Mouse (Mus musculus) gastrocnemius, adult 8-10 months (tissue): ENCODE data around the gene Rnase2a. TPM values are rescaled to one million over a fixed set of nuclear protein-coding genes. Genes with fewer than 3 reads are reported as not detected.
A peak's percentile ranks its signal among the peaks of the same experiment; 100 is the strongest.
"Not testable (repeated sequence)": the region's sequence is repeated elsewhere in the genome, so short reads cannot be mapped to it uniquely, and the experiment has no call there.

Experiments
- DNase-seq, 2 experiments: peaks; one replicate each; pipeline ENCODE4 v3.0.0; 2022; ENCODE audit warnings: low spot score in 2 of 2
- total RNA-seq, 4 experiments: library from RNA; stranded (reverse); gene quantifications; 2 replicates each; pipeline ENCODE4 v1.2.4; 2022

The Rnase2a gene
- total RNA-seq, result 1 to 10 TPM in 2 of 4 experiments, under 1 TPM in 2; 0.48 to 5.7 (median 2.8) TPM

DNA sequence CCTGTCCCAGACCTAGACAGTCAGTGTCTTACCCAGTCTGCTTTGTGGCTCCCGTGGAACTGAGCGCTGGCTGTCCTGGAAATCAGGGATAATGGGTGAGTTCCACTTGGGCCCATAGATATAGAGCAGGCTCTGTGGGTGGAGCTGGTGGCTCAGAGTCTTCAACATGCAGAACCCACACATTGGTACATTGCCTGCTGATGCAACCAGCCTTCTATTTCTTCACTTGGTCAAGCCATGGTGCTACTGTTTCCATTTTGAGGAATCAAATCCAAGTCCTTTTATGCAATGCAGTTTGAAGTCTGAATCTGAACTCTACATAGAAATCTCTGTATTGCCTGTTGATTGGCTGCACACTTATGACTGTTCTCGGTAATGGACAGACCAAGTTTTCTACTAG, at the start of gene Rnase2a:
Gene Rnase2a (minus strand): TSS at position 72 of the 400 bp plus-strand sequence.
- DNase-seq, result no peak

GRCm38 (mm10) chr14:51291505-51291904, 35.6 kb upstream of the Rnase2a start:
- no peak for DNase-seq

GRCm38 (mm10) chr14:51278515-51278914, 22.6 kb upstream of the Rnase2a start:
- DNase-seq, result not testable (repeated sequence)

DNA sequence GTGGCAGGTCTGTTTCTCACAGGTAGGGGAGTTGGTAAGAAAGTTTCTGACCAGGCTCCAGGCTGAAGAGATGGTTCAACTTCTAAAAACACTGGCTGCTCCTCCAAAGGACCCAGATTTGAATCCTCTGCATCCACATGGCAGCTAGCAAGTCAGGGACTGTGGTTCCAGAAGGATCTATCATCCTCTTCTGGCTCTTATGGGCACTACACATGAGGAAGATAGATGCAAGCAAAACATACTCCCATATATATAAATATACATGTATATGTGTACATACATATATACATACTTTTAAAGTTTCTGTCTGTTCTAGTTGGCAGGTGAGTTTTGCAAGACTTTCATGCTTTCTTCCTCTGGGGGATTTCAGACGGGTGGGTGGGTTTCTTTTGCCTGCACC, 12.8 kb upstream of the Rnase2a start:
- no peak for DNase-seq

GRCm38 (mm10) chr14:51266113-51266512, 10.2 kb upstream of the Rnase2a start:
- peak; percentile 39 to 50 for DNase-seq

- no peak for DNase-seq
Observed at GRCm38 (mm10) chr14:51265667-51266066, 9.8 kb upstream of the Rnase2a start.

DNA sequence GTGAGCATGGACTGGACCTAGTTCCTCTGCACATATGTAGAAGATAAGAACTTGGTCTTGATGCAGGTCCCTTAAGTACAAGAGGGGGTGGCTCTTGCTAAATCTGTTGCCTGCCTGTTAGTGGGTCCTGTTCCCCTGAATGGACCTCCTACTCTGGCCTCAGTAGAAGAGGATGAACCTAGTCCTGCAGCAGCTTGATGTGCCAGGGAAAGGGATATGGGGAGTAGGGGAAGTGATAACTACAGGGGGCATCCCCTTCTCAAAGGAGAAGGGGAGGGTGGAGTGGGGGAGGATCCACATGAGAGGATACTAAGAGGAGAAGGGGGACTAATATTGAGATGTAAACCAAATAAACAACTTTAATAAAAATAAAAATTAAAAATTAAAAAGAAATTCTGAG, 6.5 kb upstream of the Rnase2a start:
- DNase-seq, result no peak

- DNase-seq, result no peak
Observed at GRCm38 (mm10) chr14:51259741-51260140, 3.8 kb upstream of the Rnase2a start.

- no peak for DNase-seq
Observed at GRCm38 (mm10) chr14:51253569-51253968, 2.3 kb downstream of the Rnase2a start.

DNA sequence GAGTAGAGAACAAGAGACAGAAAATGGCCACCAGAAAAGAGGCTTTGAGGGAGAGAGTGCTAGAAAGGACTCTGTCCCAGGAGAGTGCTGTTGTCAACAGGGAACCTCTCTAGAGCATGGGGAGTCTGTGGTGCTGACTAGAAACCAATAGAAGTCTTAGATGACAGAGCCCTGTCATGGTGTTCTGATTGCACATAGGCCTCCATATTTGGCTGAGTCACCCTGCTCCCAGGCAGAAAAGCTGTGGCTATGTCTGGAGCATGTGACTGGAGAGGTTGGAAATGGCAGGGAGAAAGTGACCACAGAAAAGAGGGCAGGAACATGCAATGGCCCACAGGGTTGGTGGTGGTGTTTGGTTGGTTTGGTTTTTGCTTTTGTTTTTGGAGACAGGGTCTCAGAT, 3.7 kb downstream of the Rnase2a start:
- not testable (repeated sequence) for DNase-seq

GRCm38 (mm10) chr14:51250348-51250747, 5.6 kb downstream of the Rnase2a start:
- DNase-seq, result no peak

GRCm38 (mm10) chr14:51247736-51248135, 8.2 kb downstream of the Rnase2a start:
- no peak for DNase-seq

- peak; percentile 4 to 9 for DNase-seq
Observed at GRCm38 (mm10) chr14:51240899-51241298, 15.0 kb downstream of the Rnase2a start.

DNA sequence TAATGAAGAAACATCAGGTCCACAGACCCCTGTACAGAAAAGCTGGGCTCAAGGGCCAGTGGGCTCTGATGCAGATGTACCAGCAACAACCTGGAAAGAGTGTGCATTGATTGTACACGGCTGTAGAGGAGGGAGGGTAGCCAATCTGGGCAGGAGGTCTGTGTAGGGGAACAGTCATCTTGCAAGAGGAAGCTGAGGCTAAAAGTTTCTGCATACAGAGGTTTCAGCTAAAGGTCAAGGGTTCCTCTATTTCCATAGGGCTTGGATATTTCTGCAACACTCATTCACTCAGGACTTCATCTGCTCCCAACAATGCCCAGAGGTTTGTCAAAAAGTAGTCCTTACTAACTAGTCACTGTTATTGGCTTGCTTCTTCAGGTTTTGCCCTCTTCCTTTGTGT, 18.4 kb downstream of the Rnase2a start:
- DNase-seq, result not testable (repeated sequence)

- DNase-seq, result not testable (repeated sequence)
Observed at GRCm38 (mm10) chr14:51229657-51230056, 26.3 kb downstream of the Rnase2a start.

DNA sequence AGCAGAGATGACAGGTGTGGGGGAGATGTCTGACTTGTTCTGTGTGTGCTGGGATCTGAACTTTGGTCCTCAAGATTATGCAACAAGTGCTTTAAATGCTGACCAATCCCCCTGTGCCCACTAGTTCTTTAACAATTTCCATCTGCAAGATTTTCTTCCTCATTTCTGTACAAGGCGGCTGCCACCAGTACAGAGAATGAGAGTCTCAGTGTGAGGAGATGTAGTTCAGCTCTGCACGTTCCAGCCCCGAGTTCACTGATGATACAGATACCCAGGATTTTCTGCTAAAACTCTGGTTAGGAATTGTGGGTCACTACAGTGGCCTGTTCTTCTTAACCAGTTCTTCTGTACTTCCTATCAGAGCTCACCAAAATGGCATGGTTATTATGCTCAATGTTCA, 35.8 kb downstream of the Rnase2a start:
- DNase-seq, result not testable (repeated sequence)

Other genes starting within 250 kb of the Rnase2a start
- not detected for gene Rnase10, start 248.4 kb downstream of the Rnase2a start, total RNA-seq
- gene Rnase9, start 214.2 kb downstream of the Rnase2a start, total RNA-seq, result not detected
- not detected for gene Rnase11, start 205.9 kb downstream of the Rnase2a start, total RNA-seq
- not detected for gene Rnase12, start 198.5 kb downstream of the Rnase2a start, total RNA-seq
- gene Olfr750, start 181.7 kb downstream of the Rnase2a start, total RNA-seq, result not detected
- gene Rnase4, start 165.0 kb downstream of the Rnase2a start, total RNA-seq, result 10 to 100 TPM; 17.3 to 32.3 (median 23.6) TPM
- gene Ang, start 165.0 kb downstream of the Rnase2a start, total RNA-seq, result 1 to 10 TPM; 1.2 to 3.0 (median 1.6) TPM
- gene Eddm3b, start 141.7 kb downstream of the Rnase2a start, total RNA-seq, result not detected
- gene Rnase6, start 132.2 kb downstream of the Rnase2a start, total RNA-seq, result not detected
- gene Rnase1, start 109.3 kb downstream of the Rnase2a start, total RNA-seq, result not detected
- not detected for gene Rnase2b, start 93.9 kb downstream of the Rnase2a start, total RNA-seq
- gene Ang2, start 57.0 kb downstream of the Rnase2a start, total RNA-seq, result not detected
- gene Ear14, start 52.7 kb downstream of the Rnase2a start, total RNA-seq, result not detected
- not detected for gene Gm7247, start 105.6 kb upstream of the Rnase2a start, total RNA-seq
- not detected for gene Vmn2r88, start 154.7 kb upstream of the Rnase2a start, total RNA-seq
- gene Vmn2r89, start 195.7 kb upstream of the Rnase2a start, total RNA-seq, result not detected